Mouse (Mus musculus): Measurements from ENCODE around the gene Peak1. TPM values are rescaled to one million over a fixed set of nuclear protein-coding genes. Genes with fewer than 3 reads are reported as not detected.

The Peak1 gene
- total and polyA plus RNA-seq, 3 experiments = 10.4 to 37.8 (median 37.5) TPM

DNA sequence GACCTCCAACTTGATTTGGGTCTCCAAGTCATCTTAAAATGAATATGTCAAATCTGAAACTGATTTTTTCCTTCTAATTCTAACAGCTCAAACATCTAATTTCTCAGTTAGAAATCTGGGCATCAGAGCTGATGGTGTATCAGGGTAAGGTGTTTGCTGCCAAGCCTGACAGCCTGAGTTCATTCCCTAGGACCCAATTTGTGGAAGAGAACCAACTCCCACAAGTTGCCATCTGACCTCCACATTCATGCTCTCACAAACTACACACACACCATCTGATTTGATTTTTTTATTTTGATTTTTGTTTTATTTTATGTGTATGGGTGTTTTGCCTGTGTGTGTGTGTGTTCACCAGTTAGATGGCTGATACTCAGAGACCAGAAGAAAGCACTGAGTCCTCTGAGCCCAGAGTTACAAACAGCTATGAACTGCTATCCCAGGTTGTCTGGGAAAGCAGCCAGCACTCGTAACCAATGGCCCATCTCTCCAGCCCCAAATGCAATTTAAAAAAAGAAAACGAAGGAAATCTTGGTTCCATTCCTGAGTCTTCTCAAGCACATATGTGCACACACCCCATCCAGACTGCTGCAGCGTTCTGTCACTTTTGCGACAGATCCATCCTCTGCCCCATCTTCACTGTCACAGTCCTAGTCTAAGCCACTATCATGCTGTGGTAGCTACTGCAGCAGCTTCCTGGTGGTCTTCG lies 18.1 kb upstream of the Peak1 start:
- Histone ChIP-seq H3K4me1 (ENCODE audit: control insufficient read depth, insufficient read depth, low read length) (no peaks in the 10 kb centered on the region; the same call in 1 of the 2 replicates), H3K4me3 (no peak overlapping the region), H3K9ac (ENCODE audit: low read depth, low read length) (no peak overlapping the region), H3K79me2 (replicated peaks; ENCODE audit: control insufficient read depth, insufficient read depth, low read length) (no peaks in the 10 kb centered on the region), H3K27me3 (ENCODE audit: control insufficient read depth, insufficient read depth, low read length) (no peaks in the 10 kb centered on the region), H3K27ac (no peak overlapping the region), H3K36me3 (ENCODE audit: control insufficient read depth, insufficient read depth, low read length) (peaks cover 4% of the 10 kb centered on the region)
- intact Hi-C loops (cut with DNase I) = no loop called here
- TF ChIP-seq POLR2A (IDR thresholded peaks at IDR 0.05; ENCODE audit: insufficient read depth, low read depth, low read length) (no peak), CTCF (IDR thresholded peaks at IDR 0.05) (no peak), EP300 (IDR thresholded peaks at IDR 0.05; ENCODE audit: insufficient read depth, low read depth, low read length) (no peak)
- DNase-seq = no peak
- 64% methylated on average over 5 of the region's 5 CpGs for WGBS

- Histone ChIP-seq H3K4me3 (no peak overlapping the region), H3K79me2 (replicated peaks; ENCODE audit: control insufficient read depth, insufficient read depth, low read length) (peaks cover 8% of the 10 kb centered on the region), H3K9ac (ENCODE audit: low read depth, low read length) (no peak overlapping the region), H3K4me1 (ENCODE audit: control insufficient read depth, insufficient read depth, low read length) (peaks cover 16% of the 10 kb centered on the region), H3K27ac (peak overlapping the region; percentile 2; the same call in 1 of the 2 replicates), H3K36me3 (ENCODE audit: control insufficient read depth, insufficient read depth, low read length) (peaks cover 36% of the 10 kb centered on the region), H3K27me3 (ENCODE audit: control insufficient read depth, insufficient read depth, low read length) (no peaks in the 10 kb centered on the region)
- 39% methylated on average over 4 of the region's 4 CpGs for WGBS
- no peak for DNase-seq
- TF ChIP-seq EP300 (IDR thresholded peaks at IDR 0.05; ENCODE audit: insufficient read depth, low read depth, low read length) (no peak), CTCF (IDR thresholded peaks at IDR 0.05) (no peak), POLR2A (IDR thresholded peaks at IDR 0.05; ENCODE audit: insufficient read depth, low read depth, low read length) (no peak)
- intact Hi-C loops (cut with DNase I) = no loop called here
These were observed 7.0 kb upstream of the Peak1 start for GRCm38 (mm10) chr9:56424861-56425260.

GRCm38 (mm10) chr9:56421991-56422390 lies 4.1 kb upstream of the Peak1 start:
- no peak for TF ChIP-seq POLR2A (IDR thresholded peaks at IDR 0.05; ENCODE audit: insufficient read depth, low read depth, low read length)
- TF ChIP-seq CTCF (IDR thresholded peaks at IDR 0.05) = no peak
- TF ChIP-seq EP300 (IDR thresholded peaks at IDR 0.05; ENCODE audit: insufficient read depth, low read depth, low read length) = no peak
- no peak overlapping the region for H3K9ac ChIP-seq (ENCODE audit: low read depth, low read length)
- no peaks in the 10 kb centered on the region for H3K27me3 ChIP-seq (ENCODE audit: control insufficient read depth, insufficient read depth, low read length)
- intact Hi-C loops (cut with DNase I) = no loop called here
- WGBS = 59% methylated on average over 5 of the region's 5 CpGs
- peaks cover 33% of the 10 kb centered on the region for H3K36me3 ChIP-seq (ENCODE audit: control insufficient read depth, insufficient read depth, low read length)
- H3K4me1 ChIP-seq (ENCODE audit: control insufficient read depth, insufficient read depth, low read length) = peaks cover 18% of the 10 kb centered on the region
- H3K4me3 ChIP-seq = no peak overlapping the region
- peaks cover 6% of the 10 kb centered on the region for H3K79me2 ChIP-seq (replicated peaks; ENCODE audit: control insufficient read depth, insufficient read depth, low read length)
- DNase-seq = no peak
- H3K27ac ChIP-seq = peak overlapping the region; percentile 44; the same call in 1 of the 2 replicates

GRCm38 (mm10) chr9:56420892-56421601 lies 3.2 kb upstream of the Peak1 start:
- Histone ChIP-seq H3K79me2 (replicated peaks; ENCODE audit: control insufficient read depth, insufficient read depth, low read length) (peaks cover 6% of the 10 kb centered on the region), H3K9ac (ENCODE audit: low read depth, low read length) (no peak overlapping the region), H3K4me1 (ENCODE audit: control insufficient read depth, insufficient read depth, low read length) (peaks cover 19% of the 10 kb centered on the region), H3K4me3 (no peak overlapping the region), H3K27me3 (ENCODE audit: control insufficient read depth, insufficient read depth, low read length) (no peaks in the 10 kb centered on the region), H3K36me3 (ENCODE audit: control insufficient read depth, insufficient read depth, low read length) (peaks cover 37% of the 10 kb centered on the region), H3K27ac (peak overlapping the region; percentile 44)
- intact Hi-C loops (cut with DNase I) = no loop called here
- no peak for DNase-seq
- no peak for TF ChIP-seq CTCF (IDR thresholded peaks at IDR 0.05)
- no peak for TF ChIP-seq EP300 (IDR thresholded peaks at IDR 0.05; ENCODE audit: insufficient read depth, low read depth, low read length)
- no peak for TF ChIP-seq POLR2A (IDR thresholded peaks at IDR 0.05; ENCODE audit: insufficient read depth, low read depth, low read length)
- WGBS = 37% methylated on average over 9 of the region's 9 CpGs

GRCm38 (mm10) chr9:56420236-56420635 lies 2.4 kb upstream of the Peak1 start:
- Histone ChIP-seq H3K79me2 (replicated peaks; ENCODE audit: control insufficient read depth, insufficient read depth, low read length) (peaks cover 6% of the 10 kb centered on the region), H3K4me3 (no peak overlapping the region; the same call in 1 of the 2 replicates), H3K4me1 (ENCODE audit: control insufficient read depth, insufficient read depth, low read length) (peaks cover 19% of the 10 kb centered on the region), H3K36me3 (ENCODE audit: control insufficient read depth, insufficient read depth, low read length) (peaks cover 43% of the 10 kb centered on the region), H3K27me3 (ENCODE audit: control insufficient read depth, insufficient read depth, low read length) (no peaks in the 10 kb centered on the region), H3K27ac (peak overlapping the region; percentile 0; the same call in 1 of the 2 replicates), H3K9ac (ENCODE audit: low read depth, low read length) (no peak overlapping the region)
- WGBS = 98% methylated on average over 1 of the region's 1 CpGs
- intact Hi-C loops (cut with DNase I) = no loop called here
- no peak for DNase-seq
- TF ChIP-seq POLR2A (IDR thresholded peaks at IDR 0.05; ENCODE audit: insufficient read depth, low read depth, low read length) (no peak), EP300 (IDR thresholded peaks at IDR 0.05; ENCODE audit: insufficient read depth, low read depth, low read length) (no peak), CTCF (IDR thresholded peaks at IDR 0.05) (no peak)
